Mouse (Mus musculus) CH12.LX (cell line): ENCODE data around the gene Fn3k. TPM values are rescaled to one million over a fixed set of nuclear protein-coding genes. Genes with fewer than 3 reads are reported as not detected.

Experiments
- DNase-seq: peaks from one replicate; pipeline ENCODE4 v3.0.0-alpha.2; 2013; ENCODE audit errors: extremely low read depth
- H3K27ac ChIP-seq: 2 replicates; pipeline ENCODE4 v1.5.1; 2012; ENCODE audit warnings: low read depth, mild to moderate bottlenecking, control low read depth, moderate library complexity; ENCODE audit not compliant: insufficient read depth
- H3K27me3 ChIP-seq: replicated peaks from 2 replicates; pipeline ENCODE3; 2012; ENCODE audit warnings: inconsistent platforms
- H3K36me3 ChIP-seq, 2 experiments: replicated peaks in 1 of 2; 2 replicates each; pipeline versions ENCODE3 to v1.6.1; 2012; ENCODE audit warnings: inconsistent platforms in 1 of 2, low read length in 1 of 2, mild to moderate bottlenecking in 1 of 2, mixed read lengths in 1 of 2, moderate library complexity in 1 of 2; ENCODE audit not compliant: control insufficient read depth in 1 of 2, insufficient read depth in 1 of 2
- H3K4me1 ChIP-seq, 2 experiments: 2 replicates each; pipeline ENCODE4 v1.6.1; 2012; ENCODE audit warnings: inconsistent platforms in 1 of 2, moderate library complexity in 1 of 2; ENCODE audit not compliant: insufficient read depth in 2 of 2, control insufficient read depth in 1 of 2
- H3K4me2 ChIP-seq: 2 replicates; pipeline ENCODE4 v1.6.1; 2012; ENCODE audit warnings: low read depth, mild to moderate bottlenecking, control low read depth; ENCODE audit not compliant: poor library complexity, insufficient read depth, severe bottlenecking
- H3K4me3 ChIP-seq, 3 experiments: fragments of 150-350 bp in 1 of 3; sonication (generic) in 1 of 3; replicated peaks in 1 of 3; 2 replicates each; pipeline versions ENCODE3 to v1.5.1; 2011 to 2012; ENCODE audit warnings: low read depth in 2 of 3, low read length in 2 of 3, mild to moderate bottlenecking in 2 of 3, moderate library complexity in 2 of 3, control low read depth in 1 of 3, improper control_type of control experiment in 1 of 3, inconsistent platforms in 1 of 3, mixed read lengths in 1 of 3; ENCODE audit not compliant: poor library complexity in 1 of 3
- H3K79me2 ChIP-seq: replicated peaks from 2 replicates; pipeline ENCODE4 v1.6.1; 2012; ENCODE audit warnings: mild to moderate bottlenecking, moderate library complexity; ENCODE audit not compliant: control insufficient read depth, poor library complexity, insufficient read depth, severe bottlenecking; ENCODE audit errors: extremely low read depth
- H3K9ac ChIP-seq: 2 replicates; pipeline ENCODE4 v1.6.1; 2012; ENCODE audit warnings: low read depth, mild to moderate bottlenecking, control low read depth, moderate library complexity; ENCODE audit not compliant: insufficient read depth
- H3K9me3 ChIP-seq: replicated peaks from 2 replicates; pipeline ENCODE3; 2012; ENCODE audit warnings: low read length, inconsistent platforms, mixed read lengths
- BHLHE40 ChIP-seq: IDR thresholded peaks from 2 replicates; pipeline ENCODE4 v1.6.1; 2011; ENCODE audit warnings: mild to moderate bottlenecking, low read depth, low read length, improper control_type of control experiment
- CTCF ChIP-seq, 2 experiments: IDR thresholded peaks in 1 of 2; conservative IDR thresholded peaks in 1 of 2; 2 replicates each; pipeline ENCODE4 v1.5.1; 2011 to 2012; ENCODE audit warnings: low read depth in 2 of 2, low read length in 2 of 2, improper control_type of control experiment in 1 of 2, inconsistent platforms in 1 of 2, mild to moderate bottlenecking in 1 of 2, moderate library complexity in 1 of 2
- ELF1 ChIP-seq: IDR thresholded peaks from 2 replicates; pipeline ENCODE4 v1.6.1; 2014; ENCODE audit warnings: low read depth, mild to moderate bottlenecking, inconsistent platforms, low read length, improper control_type of control experiment
- HCFC1 ChIP-seq: IDR thresholded peaks from 2 replicates; pipeline ENCODE4 v1.6.1; 2012; ENCODE audit warnings: low read depth, mild to moderate bottlenecking, inconsistent platforms, low read length, improper control_type of control experiment
- JUN ChIP-seq: IDR thresholded peaks from 2 replicates; pipeline ENCODE4 v1.6.1; 2011; ENCODE audit warnings: low read depth, mild to moderate bottlenecking, low read length, improper control_type of control experiment, moderate library complexity; ENCODE audit not compliant: insufficient read depth
- MAFK ChIP-seq: IDR thresholded peaks from 2 replicates; pipeline ENCODE4 v1.6.1; 2011; ENCODE audit warnings: low read length, improper control_type of control experiment; ENCODE audit not compliant: insufficient replicate concordance
- MAZ ChIP-seq: IDR thresholded peaks from 2 replicates; pipeline ENCODE4 v1.6.1; 2012; ENCODE audit warnings: low read depth, mild to moderate bottlenecking, inconsistent platforms, low read length, improper control_type of control experiment, moderate library complexity
- MEF2A ChIP-seq: IDR thresholded peaks from 2 replicates; pipeline ENCODE4 v1.6.1; 2014; ENCODE audit warnings: low read depth, mild to moderate bottlenecking, inconsistent platforms, low read length, improper control_type of control experiment, borderline replicate concordance
- MXI1 ChIP-seq: IDR thresholded peaks from 2 replicates; pipeline ENCODE4 v1.6.1; 2011; ENCODE audit warnings: mild to moderate bottlenecking, low read depth, low read length, improper control_type of control experiment
- MYC ChIP-seq: IDR thresholded peaks from 2 replicates; pipeline ENCODE4 v1.6.1; 2011; ENCODE audit warnings: low read depth, mild to moderate bottlenecking, improper control_type of control experiment, low read length
- NRF1 ChIP-seq: IDR thresholded peaks from 2 replicates; pipeline ENCODE4 v1.6.1; 2014; ENCODE audit warnings: low read depth, mild to moderate bottlenecking, inconsistent platforms, low read length, improper control_type of control experiment, moderate library complexity
- POLR2A ChIP-seq: IDR thresholded peaks from 2 replicates; pipeline ENCODE4 v1.6.1; 2011; ENCODE audit warnings: low read depth, mild to moderate bottlenecking, improper control_type of control experiment, low read length
- POLR2AphosphoS2 ChIP-seq: IDR thresholded peaks from 2 replicates; pipeline ENCODE4 v1.6.1; 2011; ENCODE audit warnings: low read depth, low read length, improper control_type of control experiment
- RAD21 ChIP-seq: IDR thresholded peaks from 2 replicates; pipeline ENCODE4 v1.6.1; 2011; ENCODE audit warnings: low read depth, mild to moderate bottlenecking, low read length, improper control_type of control experiment, moderate library complexity
- SIN3A ChIP-seq: IDR thresholded peaks from 2 replicates; pipeline ENCODE4 v1.6.1; 2012; ENCODE audit warnings: low read length, improper control_type of control experiment, inconsistent platforms
- USF1 ChIP-seq: IDR thresholded peaks from 2 replicates; pipeline ENCODE4 v1.6.1; 2014; ENCODE audit warnings: low read depth, mild to moderate bottlenecking, inconsistent platforms, low read length, improper control_type of control experiment
- USF2 ChIP-seq: conservative IDR thresholded peaks from 2 replicates; pipeline ENCODE4 v1.6.1; 2011; ENCODE audit warnings: low read depth, low read length, improper control_type of control experiment
- ZNF384 ChIP-seq: IDR thresholded peaks from 2 replicates; pipeline ENCODE4 v1.6.1; 2012; ENCODE audit warnings: low read depth, low read length, improper control_type of control experiment, inconsistent platforms
- dilution Hi-C: fragments of 300-500 bp; cut with MboI; formaldehyde crosslinking; loops from 2 replicates; pipeline ENCODE4 v1.14.3; 2020; ENCODE audit warnings: low sequenced_read_pairs; ENCODE audit not compliant: extremely low pct_unique_long_range_greater_than_20kb, extremely low pct_ligation_motif_present
- in situ Hi-C: fragments of 300-500 bp; cut with MboI; formaldehyde crosslinking; loops from 3 replicates; pipeline ENCODE4 v1.14.3; 2019; ENCODE audit warnings: low sequenced_read_pairs, low pct_ligation_motif_present, low pct_unique_long_range_greater_than_20kb, mixed read lengths
- polyA plus RNA-seq: library from polyadenylated mRNA; unstranded; fragments of >175 nt; gene quantifications from 2 replicates; pipeline ENCODE4 v1.2.1, GENCODE M21; 2012; ENCODE audit warnings: low read depth; ENCODE audit not compliant: insufficient read length
- total RNA-seq, 2 experiments: library from RNA; depleted of rRNA; stranded (reverse); fragments of 300-350 nt in 1 of 2; fragments of >200 nt in 1 of 2; gene quantifications; 2 replicates each; pipeline ENCODE4 v1.2.3; 2012 to 2014

Gene Fn3k
- total RNA-seq (2012; rRNA removed) (0.04 TPM in 1 of 2 replicates, not detected in the other), total RNA-seq (2014; rRNA removed) (not detected in 2 replicates), polyA plus RNA-seq (not detected in 2 replicates)

- TF ChIP-seq HCFC1, result no peak
- TF ChIP-seq BHLHE40, result peak; percentile 48
- peak; percentile 64 for TF ChIP-seq SIN3A
- no peak for TF ChIP-seq MYC
- no peak for TF ChIP-seq MEF2A
- TF ChIP-seq POLR2A, result no peak
- TF ChIP-seq JUN, result no peak
- no peak for TF ChIP-seq CTCF (conservative IDR thresholded peaks at IDR 0.05 in 1 of 2, IDR thresholded peaks at IDR 0.05 in 1 of 2; ENCODE audit: low read depth in 2 of 2, low read length in 2 of 2)
- TF ChIP-seq ELF1, result no peak
- peak; percentile 39; the same call in 1 of the 2 replicates for TF ChIP-seq USF1
- TF ChIP-seq MXI1, result no peak
- TF ChIP-seq USF2, result no peak
- no peak for TF ChIP-seq MAFK
- TF ChIP-seq POLR2AphosphoS2, result no peak
- TF ChIP-seq MAZ, result no peak
- TF ChIP-seq NRF1, result no peak
- no peak for TF ChIP-seq RAD21
- TF ChIP-seq ZNF384, result no peak
- TF ChIP-seq, all 38 proteins: peak for 3
Observed at GRCm38 (mm10) chr11:121434156-121435155, at the start of gene Fn3k. Fn3k (plus strand) TSS chr11:121434913.

More at GRCm38 (mm10) chr11:121434156-121435155, at the start of gene Fn3k:
- DNase-seq, result no peak
- H3K9ac ChIP-seq, result no peak within 1 kb of the TSS; the same call in 1 of the 2 replicates
- dilution Hi-C loops, result no loop called here
- H3K79me2 ChIP-seq, result no peaks in the 10 kb centered on the region
- peaks cover 5 to 16% of the 10 kb centered on the region in 2 experiments for H3K36me3 ChIP-seq
- no peaks in the 10 kb centered on the region for H3K9me3 ChIP-seq
- H3K27ac ChIP-seq, result no peak within 1 kb of the TSS
- peaks cover 0 to 7% of the 10 kb centered on the region in 2 experiments; a peak in 2 of 4 replicates for H3K4me1 ChIP-seq
- H3K4me3 ChIP-seq, result peak within 1 kb of the TSS in 2 of 3 experiments; percentile 18 to 45
- H3K27me3 ChIP-seq, result no peaks in the 10 kb centered on the region
- H3K4me2 ChIP-seq, result peak within 1 kb of the TSS; percentile 93
- in situ Hi-C loops, result no loop called here
